Mouse (Mus musculus): ENCODE results near the gene Dcun1d4. TPM values are rescaled to one million over a fixed set of nuclear protein-coding genes. Genes with fewer than 3 reads are reported as not detected.

The Dcun1d4 gene
- polyA plus RNA-seq, 1 experiment from 2014 or later = 14.8 TPM

- ATAC-seq = peak; percentile 71
- peak overlapping the region; percentile 94 for H3K4me2 ChIP-seq (ENCODE audit: low read depth, low read length)
- H3K4me3 ChIP-seq (ENCODE audit: low read length) = peak overlapping the region; percentile 86
- no peaks in the 10 kb centered on the region for H3K36me3 ChIP-seq (ENCODE audit: control insufficient read depth, insufficient read depth, low read length)
- no peaks in the 10 kb centered on the region for H3K9me3 ChIP-seq (ENCODE audit: control insufficient read depth, low read length)
- H3K9ac ChIP-seq (ENCODE audit: low read depth, low read length) = peak overlapping the region; percentile 72
- H3K27ac ChIP-seq (ENCODE audit: low read length) = peak overlapping the region; percentile 33
- H3K4me1 ChIP-seq (ENCODE audit: control insufficient read depth, insufficient read depth, low read length) = peaks cover 7% of the 10 kb centered on the region
- WGBS = under 1% methylated on average over 58 of the region's 59 CpGs
- no peaks in the 10 kb centered on the region for H3K27me3 ChIP-seq (replicated peaks; ENCODE audit: control insufficient read depth, insufficient read depth, low read length)
Measured at GRCm38 (mm10) chr5:73491837-73492720, 11.3 kb downstream of the Dcun1d4 start.

GRCm38 (mm10) chr5:73497401-73497800 is 16.6 kb downstream of the Dcun1d4 start:
- 71% methylated on average over 3 of the region's 3 CpGs for WGBS
- peaks cover 9% of the 10 kb centered on the region for H3K4me1 ChIP-seq (ENCODE audit: control insufficient read depth, insufficient read depth, low read length)
- H3K4me3 ChIP-seq (ENCODE audit: low read length) = no peak overlapping the region
- no peaks in the 10 kb centered on the region for H3K9me3 ChIP-seq (ENCODE audit: control insufficient read depth, low read length)
- no peak overlapping the region for H3K4me2 ChIP-seq (ENCODE audit: low read depth, low read length)
- no peak overlapping the region for H3K9ac ChIP-seq (ENCODE audit: low read depth, low read length)
- no peaks in the 10 kb centered on the region for H3K36me3 ChIP-seq (ENCODE audit: control insufficient read depth, insufficient read depth, low read length)
- H3K27me3 ChIP-seq (replicated peaks; ENCODE audit: control insufficient read depth, insufficient read depth, low read length) = no peaks in the 10 kb centered on the region
- ATAC-seq = no peak
- no peak overlapping the region for H3K27ac ChIP-seq (ENCODE audit: low read length)

- Histone ChIP-seq H3K9me3 (ENCODE audit: control insufficient read depth, low read length) (no peaks in the 10 kb centered on the region), H3K27ac (ENCODE audit: low read length) (no peak overlapping the region), H3K9ac (ENCODE audit: low read depth, low read length) (no peak overlapping the region), H3K36me3 (ENCODE audit: control insufficient read depth, insufficient read depth, low read length) (no peaks in the 10 kb centered on the region), H3K4me3 (ENCODE audit: low read length) (no peak overlapping the region), H3K27me3 (replicated peaks; ENCODE audit: control insufficient read depth, insufficient read depth, low read length) (no peaks in the 10 kb centered on the region), H3K4me2 (ENCODE audit: low read depth, low read length) (no peak overlapping the region), H3K4me1 (ENCODE audit: control insufficient read depth, insufficient read depth, low read length) (peaks cover 9% of the 10 kb centered on the region)
- ATAC-seq = no peak
- 55% methylated on average over 8 of the region's 8 CpGs for WGBS
Measured at GRCm38 (mm10) chr5:73498559-73498958, 17.8 kb downstream of the Dcun1d4 start.

GRCm38 (mm10) chr5:73500867-73501440 is 20.2 kb downstream of the Dcun1d4 start:
- Histone ChIP-seq H3K27me3 (replicated peaks; ENCODE audit: control insufficient read depth, insufficient read depth, low read length) (no peaks in the 10 kb centered on the region), H3K9me3 (ENCODE audit: control insufficient read depth, low read length) (no peaks in the 10 kb centered on the region), H3K27ac (ENCODE audit: low read length) (no peak overlapping the region), H3K4me3 (ENCODE audit: low read length) (no peak overlapping the region), H3K36me3 (ENCODE audit: control insufficient read depth, insufficient read depth, low read length) (no peaks in the 10 kb centered on the region), H3K9ac (ENCODE audit: low read depth, low read length) (no peak overlapping the region), H3K4me2 (ENCODE audit: low read depth, low read length) (no peak overlapping the region), H3K4me1 (ENCODE audit: control insufficient read depth, insufficient read depth, low read length) (peaks cover 9% of the 10 kb centered on the region)
- WGBS = 76% methylated on average over 7 of the region's 7 CpGs
- ATAC-seq = peak; percentile 77

GRCm38 (mm10) chr5:73502422-73502821 is 21.6 kb downstream of the Dcun1d4 start:
- 89% methylated on average over 9 of the region's 9 CpGs for WGBS
- H3K4me3 ChIP-seq (ENCODE audit: low read length) = no peak overlapping the region
- H3K36me3 ChIP-seq (ENCODE audit: control insufficient read depth, insufficient read depth, low read length) = no peaks in the 10 kb centered on the region
- no peaks in the 10 kb centered on the region for H3K27me3 ChIP-seq (replicated peaks; ENCODE audit: control insufficient read depth, insufficient read depth, low read length)
- ATAC-seq = no peak
- no peaks in the 10 kb centered on the region for H3K9me3 ChIP-seq (ENCODE audit: control insufficient read depth, low read length)
- H3K4me2 ChIP-seq (ENCODE audit: low read depth, low read length) = no peak overlapping the region
- H3K4me1 ChIP-seq (ENCODE audit: control insufficient read depth, insufficient read depth, low read length) = peaks cover 9% of the 10 kb centered on the region
- H3K27ac ChIP-seq (ENCODE audit: low read length) = no peak overlapping the region
- H3K9ac ChIP-seq (ENCODE audit: low read depth, low read length) = no peak overlapping the region

GRCm38 (mm10) chr5:73503015-73503757 is 22.4 kb downstream of the Dcun1d4 start:
- peaks cover 9% of the 10 kb centered on the region for H3K4me1 ChIP-seq (ENCODE audit: control insufficient read depth, insufficient read depth, low read length)
- ATAC-seq = no peak
- H3K9me3 ChIP-seq (ENCODE audit: control insufficient read depth, low read length) = no peaks in the 10 kb centered on the region
- no peaks in the 10 kb centered on the region for H3K27me3 ChIP-seq (replicated peaks; ENCODE audit: control insufficient read depth, insufficient read depth, low read length)
- no peak overlapping the region for H3K9ac ChIP-seq (ENCODE audit: low read depth, low read length)
- no peak overlapping the region for H3K4me2 ChIP-seq (ENCODE audit: low read depth, low read length)
- no peaks in the 10 kb centered on the region for H3K36me3 ChIP-seq (ENCODE audit: control insufficient read depth, insufficient read depth, low read length)
- 70% methylated on average over 12 of the region's 12 CpGs for WGBS
- no peak overlapping the region for H3K4me3 ChIP-seq (ENCODE audit: low read length)
- H3K27ac ChIP-seq (ENCODE audit: low read length) = no peak overlapping the region

GRCm38 (mm10) chr5:73511074-73511473 is 30.3 kb downstream of the Dcun1d4 start:
- Histone ChIP-seq H3K9me3 (ENCODE audit: control insufficient read depth, low read length) (no peaks in the 10 kb centered on the region), H3K27ac (ENCODE audit: low read length) (no peak overlapping the region), H3K27me3 (replicated peaks; ENCODE audit: control insufficient read depth, insufficient read depth, low read length) (no peaks in the 10 kb centered on the region), H3K36me3 (ENCODE audit: control insufficient read depth, insufficient read depth, low read length) (0 out of 2 replicates have a peak, but pooled peaks cover 2% of the 10 kb centered on the region), H3K4me1 (ENCODE audit: control insufficient read depth, insufficient read depth, low read length) (peaks cover 4% of the 10 kb centered on the region; the same call in 1 of the 2 replicates), H3K4me2 (ENCODE audit: low read depth, low read length) (no peak overlapping the region), H3K9ac (ENCODE audit: low read depth, low read length) (no peak overlapping the region), H3K4me3 (ENCODE audit: low read length) (no peak overlapping the region)
- ATAC-seq = no peak
- 87% methylated on average over 14 of the region's 14 CpGs for WGBS

- Histone ChIP-seq H3K4me3 (ENCODE audit: low read length) (no peak overlapping the region), H3K36me3 (ENCODE audit: control insufficient read depth, insufficient read depth, low read length) (0 out of 2 replicates have a peak, but pooled peaks cover 2% of the 10 kb centered on the region), H3K27me3 (replicated peaks; ENCODE audit: control insufficient read depth, insufficient read depth, low read length) (no peaks in the 10 kb centered on the region), H3K27ac (ENCODE audit: low read length) (no peak overlapping the region), H3K4me2 (ENCODE audit: low read depth, low read length) (no peak overlapping the region), H3K9ac (ENCODE audit: low read depth, low read length) (no peak overlapping the region), H3K9me3 (ENCODE audit: control insufficient read depth, low read length) (no peaks in the 10 kb centered on the region), H3K4me1 (ENCODE audit: control insufficient read depth, insufficient read depth, low read length) (peaks cover 4% of the 10 kb centered on the region; the same call in 1 of the 2 replicates)
- 100% methylated on average over 1 of the region's 1 CpGs for whole genome bisulfite sequencing
- ATAC-seq = no peak
Measured at GRCm38 (mm10) chr5:73512241-73512640, 31.4 kb downstream of the Dcun1d4 start.

- Histone ChIP-seq H3K9me3 (ENCODE audit: control insufficient read depth, low read length) (no peaks in the 10 kb centered on the region), H3K36me3 (ENCODE audit: control insufficient read depth, insufficient read depth, low read length) (0 out of 2 replicates have a peak, but pooled peaks cover 2% of the 10 kb centered on the region), H3K4me1 (ENCODE audit: control insufficient read depth, insufficient read depth, low read length) (peaks cover 4% of the 10 kb centered on the region; the same call in 1 of the 2 replicates), H3K9ac (ENCODE audit: low read depth, low read length) (no peak overlapping the region), H3K27ac (ENCODE audit: low read length) (no peak overlapping the region), H3K4me2 (ENCODE audit: low read depth, low read length) (no peak overlapping the region), H3K27me3 (replicated peaks; ENCODE audit: control insufficient read depth, insufficient read depth, low read length) (no peaks in the 10 kb centered on the region), H3K4me3 (ENCODE audit: low read length) (no peak overlapping the region)
- ATAC-seq = no peak
- WGBS = 88% methylated on average over 9 of the region's 9 CpGs
Measured at GRCm38 (mm10) chr5:73512661-73513060, 31.9 kb downstream of the Dcun1d4 start.
